Mouse (Mus musculus): Measurements from ENCODE around the gene Rrp36.

Rrp36 gene

DNA sequence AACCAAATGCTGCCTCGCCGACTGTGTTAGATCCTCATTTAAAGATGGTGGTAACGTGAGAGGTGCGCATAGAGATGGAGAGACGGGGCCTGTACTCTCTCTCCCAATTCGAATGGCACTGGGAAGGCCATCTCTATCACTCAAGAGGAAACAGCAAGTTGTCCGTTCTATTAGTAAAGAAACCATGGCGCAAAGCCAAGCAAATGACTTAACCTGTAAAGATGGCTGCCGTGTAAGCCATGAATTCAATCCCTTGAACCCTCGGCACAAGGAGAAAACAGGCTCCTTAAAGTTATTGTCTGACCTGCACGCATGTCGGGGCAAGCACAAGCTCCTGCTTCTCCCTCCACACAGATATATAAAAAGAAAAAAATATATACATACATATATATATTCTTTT, 56.4 kb downstream of the Rrp36 start:
- no peak for DNase-seq (ENCODE audit: low spot score in 2 of 2)
